Mouse (Mus musculus) midbrain, embryonic 15.5 days (tissue): ENCODE results near the gene Ajm1. TPM values are rescaled to one million over a fixed set of nuclear protein-coding genes. Genes with fewer than 3 reads are reported as not detected.
"Not testable (repeated sequence)": the region's sequence is repeated elsewhere in the genome, so short reads cannot be mapped to it uniquely, and the experiment has no call there.

Experiments used
- ATAC-seq: fragments of 200-750 bp; cut with Nextera tagmentation; replicated peaks from 2 replicates; pipeline ENCODE4 v1.8.0; 2017; ENCODE audit warnings: moderate TSS enrichment
- H3K27ac ChIP-seq: fragments of 300-500 bp; sonication (generic); 2 replicates; pipeline ENCODE4 v1.5.1; 2015; ENCODE audit warnings: mild to moderate bottlenecking, inconsistent platforms
- H3K27me3 ChIP-seq: fragments of 300-500 bp; sonication (generic); replicated peaks from 2 replicates; pipeline ENCODE4 v1.6.1; 2015; ENCODE audit warnings: inconsistent platforms
- H3K36me3 ChIP-seq: fragments of 300-500 bp; sonication (generic); replicated peaks from 2 replicates; pipeline ENCODE4 v1.6.1; 2015; ENCODE audit warnings: inconsistent platforms
- H3K4me1 ChIP-seq: fragments of 300-500 bp; sonication (generic); 2 replicates; pipeline ENCODE4 v1.6.1; 2015; ENCODE audit warnings: inconsistent platforms
- H3K4me2 ChIP-seq: fragments of 300-500 bp; sonication (generic); 2 replicates; pipeline ENCODE4 v1.6.1; 2015; ENCODE audit warnings: inconsistent platforms, mild to moderate bottlenecking, moderate library complexity
- H3K4me3 ChIP-seq: fragments of 300-500 bp; sonication (generic); 2 replicates; pipeline ENCODE4 v1.5.1; 2015; ENCODE audit warnings: mild to moderate bottlenecking, inconsistent platforms
- H3K9ac ChIP-seq: fragments of 300-500 bp; sonication (generic); 2 replicates; pipeline ENCODE4 v1.6.1; 2015; ENCODE audit warnings: mild to moderate bottlenecking, inconsistent platforms
- H3K9me3 ChIP-seq: fragments of 300-500 bp; sonication (generic); 2 replicates; pipeline ENCODE4 v1.6.1; 2016; ENCODE audit warnings: inconsistent platforms
- WGBS: fragments of 180-500 bp; shearing (Covaris S2); methylation state at CpG from one replicate; pipeline ENCODE4 v1.1.7; 2015; ENCODE audit warnings: mixed read lengths; 5-methylcytosine and 5-hydroxymethylcytosine counted together
- polyA plus RNA-seq: library from polyadenylated mRNA; unstranded; fragments of >200 nt; fragmentation: Nextera tagmentation; extraction: Ambion mirVana; gene quantifications from 2 replicates; pipeline ENCODE4 v1.2.1, GENCODE M21; 2015

Gene Ajm1
- polyA plus RNA-seq, 1 experiment from 2014 or later = 14.1 TPM

- Histone ChIP-seq H3K4me3 (peak within 1 kb of the TSS; percentile 76), H3K4me1 (peaks cover 25% of the 10 kb centered on the region), H3K9ac (peak within 1 kb of the TSS; percentile 81), H3K27ac (peak within 1 kb of the TSS; percentile 83), H3K27me3 (no peaks in the 10 kb centered on the region), H3K36me3 (peaks cover 20% of the 10 kb centered on the region; the same call in 1 of the 2 replicates), H3K9me3 (no peaks in the 10 kb centered on the region), H3K4me2 (peak within 1 kb of the TSS; percentile 89)
- under 1% methylated on average over 61 of the region's 61 CpGs for WGBS
- ATAC-seq = peak; percentile 99
Observed at GRCm38 (mm10) chr2:25557221-25557963, 24.2 kb downstream of the Ajm1 start, which contains the start of gene Edf1. Gene Edf1 (plus strand): TSS chr2:25557847.

DNA sequence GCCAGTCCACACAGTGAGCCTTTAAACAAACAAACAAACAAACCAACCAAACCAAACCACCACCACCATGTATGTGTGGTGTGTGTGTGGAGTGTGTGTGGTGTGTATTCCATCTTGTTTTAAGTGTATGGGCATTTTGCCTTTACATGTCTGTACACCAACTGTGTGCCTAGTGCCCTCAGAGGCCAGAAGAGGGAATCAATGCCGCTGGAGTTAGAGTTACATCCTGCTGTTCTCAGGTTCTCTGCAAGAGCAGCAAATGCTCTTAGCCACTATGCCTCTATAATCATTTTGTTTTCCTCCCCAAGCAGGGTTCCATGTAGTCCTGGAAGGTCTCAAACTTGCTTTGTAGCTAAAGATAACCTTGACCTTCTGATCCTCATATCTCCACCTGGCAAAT is 25.3 kb downstream of the Ajm1 start:
- no peaks in the 10 kb centered on the region for H3K27me3 ChIP-seq
- no peak overlapping the region for H3K4me3 ChIP-seq
- WGBS = 66% methylated on average over 1 of the region's 1 CpGs
- no peak overlapping the region for H3K9ac ChIP-seq
- peaks cover 25% of the 10 kb centered on the region for H3K4me1 ChIP-seq
- no peak overlapping the region for H3K4me2 ChIP-seq
- ATAC-seq = no peak
- peaks cover 9% of the 10 kb centered on the region; the same call in 1 of the 2 replicates for H3K36me3 ChIP-seq
- no peaks in the 10 kb centered on the region for H3K9me3 ChIP-seq
- no peak overlapping the region for H3K27ac ChIP-seq

DNA sequence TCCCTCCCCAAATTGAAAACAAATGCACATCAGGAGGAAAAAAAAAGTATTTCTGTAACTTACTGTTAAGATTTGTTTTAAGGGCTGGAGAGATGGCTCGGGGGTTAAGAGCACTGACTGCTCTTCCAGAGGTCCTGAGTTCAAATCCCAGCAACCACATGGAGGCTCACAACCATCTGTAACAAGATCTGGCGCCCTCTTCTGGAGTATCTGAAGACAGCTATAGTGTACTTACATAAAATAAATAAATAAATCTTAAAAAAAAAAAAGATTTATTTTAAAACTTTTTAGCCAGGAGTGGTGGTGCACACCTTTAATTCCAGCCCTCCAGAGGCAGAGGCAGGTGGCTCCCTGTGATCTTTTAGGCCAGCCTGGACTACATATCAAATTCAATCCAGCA is 26.1 kb downstream of the Ajm1 start:
- H3K4me3 ChIP-seq, H3K9me3 ChIP-seq, H3K27ac ChIP-seq, H3K36me3 ChIP-seq, H3K4me2 ChIP-seq, H3K27me3 ChIP-seq, H3K9ac ChIP-seq, ATAC-seq: not testable (repeated sequence)
- peaks cover 25% of the 10 kb centered on the region for H3K4me1 ChIP-seq
- WGBS = 48% methylated on average over 2 of the region's 2 CpGs

DNA sequence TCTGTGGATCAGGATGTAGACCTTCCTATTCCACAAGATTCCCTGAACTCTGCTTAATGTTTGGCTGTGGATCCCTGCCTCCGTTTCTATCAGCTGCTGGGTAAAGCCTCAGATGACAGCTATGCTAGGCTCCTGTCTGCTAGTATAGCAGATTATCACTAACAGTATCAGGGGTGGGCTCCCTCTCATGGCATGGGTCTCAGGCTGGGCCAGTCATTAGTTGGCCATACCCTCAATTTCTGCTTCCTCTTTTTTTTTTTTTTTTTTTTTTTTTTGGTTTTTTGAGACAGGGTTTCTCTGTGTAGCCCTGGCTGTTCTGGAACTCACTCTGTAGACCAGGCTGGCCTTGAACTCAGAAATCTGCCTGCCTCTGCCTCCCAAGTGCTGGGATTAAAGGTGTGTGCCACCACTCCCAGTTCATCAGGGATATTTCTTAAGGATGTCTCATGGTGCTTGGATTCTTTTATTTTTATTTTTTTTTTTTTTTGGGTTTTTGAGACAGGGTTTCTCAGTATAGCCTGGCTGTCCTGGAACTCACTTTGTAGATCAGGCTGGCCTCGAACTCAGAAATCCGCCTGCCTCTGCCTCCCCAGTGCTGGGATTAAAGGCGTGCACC is 28.3 kb downstream of the Ajm1 start:
- H3K4me1 ChIP-seq = peaks cover 12% of the 10 kb centered on the region
- not testable (repeated sequence) for H3K4me2 ChIP-seq, H3K27me3 ChIP-seq, H3K4me3 ChIP-seq, H3K9ac ChIP-seq, H3K27ac ChIP-seq, ATAC-seq, H3K9me3 ChIP-seq, H3K36me3 ChIP-seq
- 88% methylated on average over 4 of the region's 4 CpGs for WGBS

DNA sequence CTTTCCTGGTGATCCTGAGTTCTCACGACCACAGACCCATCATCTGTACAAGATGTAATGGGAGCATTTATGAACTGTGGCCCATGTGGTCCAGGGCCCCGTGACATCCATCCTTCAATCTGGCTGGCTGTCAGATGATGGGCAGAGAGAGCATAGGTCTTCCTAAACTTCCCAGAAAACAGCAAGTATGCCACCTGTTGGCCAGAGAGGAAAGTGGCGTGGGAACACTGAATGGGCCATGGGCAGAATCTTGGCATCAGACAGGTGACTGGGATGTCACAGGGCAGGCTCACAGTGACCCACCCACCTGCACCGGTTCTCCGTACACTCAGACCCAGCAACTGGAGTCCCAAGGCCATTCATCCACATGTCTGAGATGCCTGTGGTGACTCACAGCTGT is 30.4 kb downstream of the Ajm1 start:
- Histone ChIP-seq H3K27ac (no peak overlapping the region), H3K4me3 (no peak overlapping the region), H3K9me3 (no peaks in the 10 kb centered on the region), H3K4me1 (peaks cover 5% of the 10 kb centered on the region), H3K27me3 (no peaks in the 10 kb centered on the region), H3K4me2 (no peak overlapping the region), H3K9ac (no peak overlapping the region), H3K36me3 (no peaks in the 10 kb centered on the region)
- 40% methylated on average over 5 of the region's 5 CpGs for WGBS
- no peak for ATAC-seq

- H3K9ac ChIP-seq = no peak overlapping the region
- no peaks in the 10 kb centered on the region for H3K9me3 ChIP-seq
- ATAC-seq = no peak
- no peaks in the 10 kb centered on the region for H3K27me3 ChIP-seq
- no peak overlapping the region for H3K4me3 ChIP-seq
- H3K4me1 ChIP-seq = peaks cover 11% of the 10 kb centered on the region
- H3K4me2 ChIP-seq = no peak overlapping the region
- no peaks in the 10 kb centered on the region for H3K36me3 ChIP-seq
- WGBS = 82% methylated on average over 9 of the region's 9 CpGs
- no peak overlapping the region for H3K27ac ChIP-seq
Observed at GRCm38 (mm10) chr2:25549021-25549991, 32.3 kb downstream of the Ajm1 start.

- Histone ChIP-seq H3K27me3 (no peaks in the 10 kb centered on the region), H3K9me3 (no peaks in the 10 kb centered on the region), H3K4me3 (peak within 1 kb of the TSS; percentile 67), H3K9ac (peak within 1 kb of the TSS; percentile 49), H3K4me1 (peaks cover 11% of the 10 kb centered on the region), H3K4me2 (peak within 1 kb of the TSS; percentile 70), H3K36me3 (no peaks in the 10 kb centered on the region), H3K27ac (0 out of 2 replicates have a peak within 1 kb of the TSS, but pooled peaks have one; percentile 59)
- 2% methylated on average over 48 of the region's 48 CpGs for WGBS
- ATAC-seq = peak; percentile 100
Observed at GRCm38 (mm10) chr2:25546811-25547491, 34.6 kb downstream of the Ajm1 start, which contains the start of gene Traf2. Gene Traf2 (minus strand): TSS chr2:25546940.

GRCm38 (mm10) chr2:25545996-25546810 is 35.4 kb downstream of the Ajm1 start:
- Histone ChIP-seq H3K4me1 (peaks cover 11% of the 10 kb centered on the region), H3K4me2 (peak overlapping the region; percentile 70), H3K9ac (peak overlapping the region; percentile 49), H3K27me3 (no peaks in the 10 kb centered on the region), H3K4me3 (peak overlapping the region; percentile 67), H3K36me3 (no peaks in the 10 kb centered on the region), H3K9me3 (no peaks in the 10 kb centered on the region), H3K27ac (0 out of 2 replicates have a peak overlapping the region, but pooled peaks have one; percentile 59)
- ATAC-seq = peak; percentile 72
- 7% methylated on average over 43 of the region's 43 CpGs for WGBS

- H3K9me3 ChIP-seq = no peaks in the 10 kb centered on the region
- H3K27ac ChIP-seq = no peak overlapping the region
- no peaks in the 10 kb centered on the region for H3K27me3 ChIP-seq
- no peak for ATAC-seq
- WGBS = 93% methylated on average over 10 of the region's 10 CpGs
- H3K4me1 ChIP-seq = peaks cover 7% of the 10 kb centered on the region
- H3K36me3 ChIP-seq = 0 out of 2 replicates have a peak, but pooled peaks cover 3% of the 10 kb centered on the region
- H3K9ac ChIP-seq = no peak overlapping the region
- H3K4me3 ChIP-seq = no peak overlapping the region
- H3K4me2 ChIP-seq = no peak overlapping the region
Observed at GRCm38 (mm10) chr2:25541644-25542367, 39.8 kb downstream of the Ajm1 start.

- 100% methylated on average over 4 of the region's 4 CpGs for WGBS
- Histone ChIP-seq H3K36me3 (0 out of 2 replicates have a peak, but pooled peaks cover 3% of the 10 kb centered on the region), H3K4me1 (no peaks in the 10 kb centered on the region), H3K4me2 (no peak overlapping the region), H3K4me3 (no peak overlapping the region), H3K27me3 (no peaks in the 10 kb centered on the region), H3K9me3 (no peaks in the 10 kb centered on the region), H3K27ac (no peak overlapping the region), H3K9ac (no peak overlapping the region)
- no peak for ATAC-seq
Observed at GRCm38 (mm10) chr2:25540541-25540948, 41.0 kb downstream of the Ajm1 start.
